Mouse (Mus musculus): ENCODE data around the gene Irf2bp1.

- TF ChIP-seq E2F4 (IDR thresholded peaks at IDR 0.05; ENCODE audit: insufficient read depth), result no peak
- no peak for TF ChIP-seq POLR2A (IDR thresholded peaks at IDR 0.05; ENCODE audit: insufficient read length, low read depth)
- no peak for TF ChIP-seq CEBPB (IDR thresholded peaks at IDR 0.05; ENCODE audit: insufficient read depth, poor library complexity, severe bottlenecking)
- no peak for TF ChIP-seq TCF12 (IDR thresholded peaks at IDR 0.05; ENCODE audit: insufficient read depth, poor library complexity, severe bottlenecking)
- TF ChIP-seq REST (IDR thresholded peaks at IDR 0.05; ENCODE audit: insufficient read depth, insufficient read length), result no peak
- no peak for TF ChIP-seq POLR2AphosphoS2 (IDR thresholded peaks at IDR 0.05; ENCODE audit: insufficient read length, low read depth)
- TF ChIP-seq MYOD1 (IDR thresholded peaks at IDR 0.05; ENCODE audit: control insufficient read depth in 1 of 3, insufficient read length in 2 of 3, low read depth in 2 of 3), result no peak
Observed at GRCm38 (mm10) chr7:18970956-18971355, 32.9 kb upstream of the Irf2bp1 start.
